Mouse (Mus musculus): Measurements from ENCODE around the gene Npas2. TPM values are rescaled to one million over a fixed set of nuclear protein-coding genes. Genes with fewer than 3 reads are reported as not detected.

Gene Npas2
- polyA plus RNA-seq, 1 experiment, result 0.77 TPM

GRCm38 (mm10) chr1:39379021-39379420 lies 185.5 kb downstream of the Npas2 start:
- DNase-seq (ENCODE audit: low read depth), result no peak
- TF ChIP-seq POLR2A (IDR thresholded peaks at IDR 0.05; ENCODE audit: borderline replicate concordance, extremely low read depth, insufficient read depth, insufficient read length, poor library complexity, severe bottlenecking) (no peak), CTCF (IDR thresholded peaks at IDR 0.05; ENCODE audit: borderline replicate concordance, extremely low read depth, insufficient read depth, insufficient read length) (no peak)

DNA sequence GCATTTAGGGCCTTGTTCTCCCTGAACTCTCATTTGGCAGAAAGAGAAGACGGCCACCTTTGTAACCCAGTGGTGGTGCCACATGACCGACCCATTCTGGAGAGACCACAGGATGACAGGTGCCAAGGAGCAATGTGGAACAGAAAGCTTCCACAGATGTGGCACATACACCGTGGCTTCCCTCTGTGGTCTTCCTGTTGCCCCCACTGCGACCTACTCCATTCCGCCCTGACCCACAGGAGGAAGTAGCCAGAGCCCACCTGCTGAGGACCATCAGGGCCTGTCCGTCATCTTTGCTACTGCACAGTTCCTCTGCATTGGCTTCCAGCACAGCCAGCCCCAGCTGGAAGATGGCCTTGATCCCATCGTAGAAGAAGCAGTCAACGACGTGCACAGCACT lies 187.5 kb downstream of the Npas2 start:
- TF ChIP-seq POLR2A (IDR thresholded peaks at IDR 0.05; ENCODE audit: borderline replicate concordance, extremely low read depth, insufficient read depth, insufficient read length, poor library complexity, severe bottlenecking) (no peak), CTCF (IDR thresholded peaks at IDR 0.05; ENCODE audit: borderline replicate concordance, extremely low read depth, insufficient read depth, insufficient read length) (no peak)
- DNase-seq (ENCODE audit: low read depth), result no peak

DNA sequence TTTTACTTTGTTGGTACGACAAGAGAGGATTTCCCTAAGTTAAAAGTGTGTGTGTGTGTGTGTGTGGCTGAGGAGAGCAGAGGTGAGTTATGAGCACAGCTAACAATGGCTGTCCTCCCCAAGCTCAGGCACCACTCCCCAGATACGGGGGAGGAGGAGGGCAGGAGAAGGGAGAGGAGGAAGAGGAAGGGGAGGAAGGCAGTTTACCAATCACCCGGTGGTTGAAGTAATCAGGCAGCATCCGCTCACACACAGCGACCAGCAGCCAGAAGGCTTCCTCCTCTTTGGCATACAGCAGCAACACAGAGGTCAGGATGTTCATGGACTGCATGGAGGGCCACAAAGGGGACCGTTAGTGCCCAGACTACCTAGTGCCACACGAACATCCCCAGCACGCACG lies 191.4 kb downstream of the Npas2 start:
- no peak for TF ChIP-seq CTCF (IDR thresholded peaks at IDR 0.05; ENCODE audit: borderline replicate concordance, extremely low read depth, insufficient read depth, insufficient read length)
- no peak for TF ChIP-seq POLR2A (IDR thresholded peaks at IDR 0.05; ENCODE audit: borderline replicate concordance, extremely low read depth, insufficient read depth, insufficient read length, poor library complexity, severe bottlenecking)
- no peak for DNase-seq (ENCODE audit: low read depth)

DNA sequence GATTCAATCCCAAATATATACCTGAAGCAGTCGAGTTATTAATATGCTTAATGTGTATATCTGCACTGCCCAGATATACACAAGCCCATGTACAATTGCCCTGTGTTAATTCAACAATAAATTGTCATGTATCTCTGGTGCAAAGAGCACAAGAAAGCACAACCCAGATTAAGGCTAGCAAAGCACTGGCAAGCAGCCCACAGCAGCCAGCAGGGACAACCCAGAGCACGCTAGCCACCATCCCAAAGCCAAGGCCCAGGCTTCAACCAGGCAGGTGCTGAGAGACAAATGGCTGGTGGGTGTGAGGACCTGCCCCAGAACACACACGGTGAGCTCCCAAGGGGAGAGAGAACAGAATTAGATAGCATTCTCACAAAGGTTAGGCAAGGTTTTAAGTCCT lies 192.9 kb downstream of the Npas2 start:
- TF ChIP-seq CTCF (IDR thresholded peaks at IDR 0.05; ENCODE audit: borderline replicate concordance, extremely low read depth, insufficient read depth, insufficient read length), result no peak
- TF ChIP-seq POLR2A (IDR thresholded peaks at IDR 0.05; ENCODE audit: borderline replicate concordance, extremely low read depth, insufficient read depth, insufficient read length, poor library complexity, severe bottlenecking), result no peak
- no peak for DNase-seq (ENCODE audit: low read depth)

DNA sequence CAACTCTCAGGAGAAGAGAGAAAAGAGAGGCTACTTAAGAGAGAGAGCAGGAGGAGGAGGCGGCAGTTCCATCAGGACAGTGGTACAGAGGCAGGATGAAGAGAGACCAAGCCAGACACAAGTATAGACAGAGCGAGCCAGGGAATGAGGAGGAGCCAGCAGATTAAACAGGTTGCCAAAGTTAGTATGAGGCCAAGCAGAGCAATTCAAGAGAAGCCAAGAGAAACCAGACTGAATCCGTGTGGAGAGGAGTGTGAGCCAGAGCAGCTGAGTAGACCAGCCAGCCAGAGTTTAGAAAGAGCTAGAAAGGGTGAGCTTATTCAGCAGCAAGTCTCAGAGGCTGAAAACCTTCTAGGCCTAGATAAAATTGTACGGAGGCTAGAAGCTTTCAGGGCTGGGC lies 194.0 kb downstream of the Npas2 start:
- no peak for TF ChIP-seq CTCF (IDR thresholded peaks at IDR 0.05; ENCODE audit: borderline replicate concordance, extremely low read depth, insufficient read depth, insufficient read length)
- no peak for TF ChIP-seq POLR2A (IDR thresholded peaks at IDR 0.05; ENCODE audit: borderline replicate concordance, extremely low read depth, insufficient read depth, insufficient read length, poor library complexity, severe bottlenecking)
- peak; percentile 64 for DNase-seq (ENCODE audit: low read depth)

- no peak for DNase-seq (ENCODE audit: low read depth)
- TF ChIP-seq CTCF (IDR thresholded peaks at IDR 0.05; ENCODE audit: borderline replicate concordance, extremely low read depth, insufficient read depth, insufficient read length), result no peak
- TF ChIP-seq POLR2A (IDR thresholded peaks at IDR 0.05; ENCODE audit: borderline replicate concordance, extremely low read depth, insufficient read depth, insufficient read length, poor library complexity, severe bottlenecking), result no peak
Measured at GRCm38 (mm10) chr1:39388163-39388562, 194.6 kb downstream of the Npas2 start.

GRCm38 (mm10) chr1:39389338-39389737 lies 195.8 kb downstream of the Npas2 start:
- TF ChIP-seq POLR2A (IDR thresholded peaks at IDR 0.05; ENCODE audit: borderline replicate concordance, extremely low read depth, insufficient read depth, insufficient read length, poor library complexity, severe bottlenecking), result no peak
- TF ChIP-seq CTCF (IDR thresholded peaks at IDR 0.05; ENCODE audit: borderline replicate concordance, extremely low read depth, insufficient read depth, insufficient read length), result no peak
- DNase-seq (ENCODE audit: low read depth), result no peak

DNA sequence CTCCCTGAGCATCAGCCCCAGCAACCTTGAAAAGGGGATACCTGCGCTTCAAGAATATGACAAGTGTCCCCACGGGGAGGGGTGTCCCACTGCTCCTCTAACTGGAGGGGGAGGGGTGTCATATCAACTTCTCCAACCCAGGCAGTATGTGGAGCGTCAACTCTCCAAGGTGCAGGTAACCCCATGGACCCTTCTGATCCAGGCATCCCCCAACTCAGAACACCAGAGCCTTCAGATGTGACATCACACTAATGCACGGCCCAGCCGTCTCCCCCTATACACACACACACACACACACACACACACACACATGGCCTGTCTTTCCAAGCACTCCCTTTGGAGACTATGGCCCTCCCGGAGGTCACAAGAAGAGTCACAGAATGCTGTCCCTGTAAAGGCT lies 198.1 kb downstream of the Npas2 start:
- TF ChIP-seq CTCF (IDR thresholded peaks at IDR 0.05; ENCODE audit: borderline replicate concordance, extremely low read depth, insufficient read depth, insufficient read length) (no peak), POLR2A (IDR thresholded peaks at IDR 0.05; ENCODE audit: borderline replicate concordance, extremely low read depth, insufficient read depth, insufficient read length, poor library complexity, severe bottlenecking) (no peak)
- no peak for DNase-seq (ENCODE audit: low read depth)

- peak; percentile 76 for DNase-seq (ENCODE audit: low read depth)
- TF ChIP-seq POLR2A (IDR thresholded peaks at IDR 0.05; ENCODE audit: borderline replicate concordance, extremely low read depth, insufficient read depth, insufficient read length, poor library complexity, severe bottlenecking) (no peak), CTCF (IDR thresholded peaks at IDR 0.05; ENCODE audit: borderline replicate concordance, extremely low read depth, insufficient read depth, insufficient read length) (peak; percentile 95)
Measured at GRCm38 (mm10) chr1:39392189-39392588, 198.7 kb downstream of the Npas2 start.

DNA sequence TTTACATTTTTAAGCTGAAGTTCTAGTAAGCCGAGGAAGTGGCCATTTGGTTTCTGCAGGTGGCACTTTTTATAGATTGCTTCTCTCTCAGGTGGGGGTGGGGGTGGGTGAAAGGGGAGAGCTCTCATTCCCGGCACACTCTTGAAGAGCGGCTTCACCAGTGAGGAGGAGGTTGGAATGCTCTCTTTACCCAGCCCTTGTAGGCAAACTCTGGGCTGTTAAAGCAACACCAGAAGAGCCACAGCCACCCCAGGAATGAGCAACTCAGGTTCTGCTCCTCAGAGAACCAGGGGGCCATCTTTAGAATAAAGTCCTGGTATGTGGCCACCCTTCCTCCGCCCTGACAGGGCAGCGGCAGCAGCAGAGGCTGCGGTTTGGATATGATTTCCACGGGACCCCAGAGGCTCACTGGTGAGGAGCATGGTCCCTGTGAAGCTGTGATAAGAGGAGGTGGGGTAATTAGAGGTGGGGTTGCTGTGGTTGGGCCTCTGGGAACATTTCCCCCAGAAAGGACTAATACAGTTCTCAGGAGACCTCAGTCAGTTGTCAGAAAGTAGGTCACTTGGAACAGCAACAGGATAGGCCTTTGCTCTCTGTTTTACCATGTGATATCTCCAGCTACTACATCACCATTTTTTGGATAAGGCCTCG lies 199.8 kb downstream of the Npas2 start:
- TF ChIP-seq CTCF (IDR thresholded peaks at IDR 0.05; ENCODE audit: borderline replicate concordance, extremely low read depth, insufficient read depth, insufficient read length) (no peak), POLR2A (IDR thresholded peaks at IDR 0.05; ENCODE audit: borderline replicate concordance, extremely low read depth, insufficient read depth, insufficient read length, poor library complexity, severe bottlenecking) (no peak)
- no peak for DNase-seq (ENCODE audit: low read depth)

GRCm38 (mm10) chr1:39394096-39394495 lies 200.6 kb downstream of the Npas2 start:
- no peak for TF ChIP-seq CTCF (IDR thresholded peaks at IDR 0.05; ENCODE audit: borderline replicate concordance, extremely low read depth, insufficient read depth, insufficient read length)
- TF ChIP-seq POLR2A (IDR thresholded peaks at IDR 0.05; ENCODE audit: borderline replicate concordance, extremely low read depth, insufficient read depth, insufficient read length, poor library complexity, severe bottlenecking), result no peak
- no peak for DNase-seq (ENCODE audit: low read depth)

DNA sequence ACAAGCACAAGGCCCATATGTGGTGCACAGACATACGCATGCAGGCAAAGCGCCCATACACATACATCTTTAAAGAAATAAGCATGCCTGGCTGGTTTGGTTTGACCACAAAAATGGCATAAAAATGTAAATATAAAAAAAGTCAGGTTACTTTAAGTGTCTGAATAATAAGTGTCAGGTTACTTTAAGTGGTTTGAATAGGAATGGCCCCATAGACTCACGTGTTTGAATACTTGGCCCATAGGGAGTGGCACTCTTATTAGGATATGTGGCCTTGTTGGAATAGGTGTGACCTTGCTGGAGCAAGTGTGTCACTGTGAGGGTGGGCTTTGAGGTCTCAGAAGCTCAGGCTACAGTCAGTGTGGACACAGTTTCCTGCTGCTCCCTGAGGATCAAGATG lies 201.1 kb downstream of the Npas2 start:
- no peak for DNase-seq (ENCODE audit: low read depth)
- TF ChIP-seq CTCF (IDR thresholded peaks at IDR 0.05; ENCODE audit: borderline replicate concordance, extremely low read depth, insufficient read depth, insufficient read length), result no peak
- no peak for TF ChIP-seq POLR2A (IDR thresholded peaks at IDR 0.05; ENCODE audit: borderline replicate concordance, extremely low read depth, insufficient read depth, insufficient read length, poor library complexity, severe bottlenecking)
